Mouse (Mus musculus): ENCODE data around the gene Bloc1s2.

- TF ChIP-seq CTCF (conservative IDR thresholded peaks at IDR 0.05; ENCODE audit: insufficient read depth, insufficient read length, low read depth, low read length), result no peak
- TF ChIP-seq POLR2A (IDR thresholded peaks at IDR 0.05; ENCODE audit: low read depth, low read length), result no peak
These were observed 34.3 kb upstream of the Bloc1s2 start for GRCm38 (mm10) chr19:44180502-44180901.

All from kidney, adult 2 months (tissue).